Mouse (Mus musculus) layer of hippocampus, postnatal 25 days (tissue): ENCODE data around the gene Gatm. TPM values are rescaled to one million over a fixed set of nuclear protein-coding genes. Genes with fewer than 3 reads are reported as not detected.

Experiments used
- DNase-seq, 2 experiments: peaks; one replicate each; pipeline ENCODE4 v3.0.0; 2022; ENCODE audit warnings: mixed read lengths in 2 of 2, low spot score in 1 of 2; ENCODE audit errors: extremely low spot score in 1 of 2
- total RNA-seq, 2 experiments: library from RNA; stranded (reverse); gene quantifications; 2 replicates each; pipeline ENCODE4 v1.2.3; 2021

The Gatm gene
- total RNA-seq, 2 experiments from 2014 or later = 53.6 to 58.9 TPM

GRCm38 (mm10) chr2:122616237-122616636, 5.1 kb upstream of the Gatm start:
- DNase-seq = no peak

- no peak for DNase-seq
Observed at GRCm38 (mm10) chr2:122611654-122611973, 511 bp upstream of the Gatm start.

- DNase-seq = no peak
Observed at GRCm38 (mm10) chr2:122608820-122609219, 2.3 kb downstream of the Gatm start.

- DNase-seq = no peak
Observed at GRCm38 (mm10) chr2:122605829-122606228, 5.3 kb downstream of the Gatm start.

- no peak for DNase-seq
Observed at GRCm38 (mm10) chr2:122601354-122601753, 9.7 kb downstream of the Gatm start.

GRCm38 (mm10) chr2:122599736-122600135, 11.4 kb downstream of the Gatm start:
- no peak for DNase-seq

GRCm38 (mm10) chr2:122595461-122595860, 15.6 kb downstream of the Gatm start:
- no peak for DNase-seq

- no peak for DNase-seq
Observed at GRCm38 (mm10) chr2:122591213-122591612, 19.9 kb downstream of the Gatm start.

GRCm38 (mm10) chr2:122590351-122590750, 20.8 kb downstream of the Gatm start:
- DNase-seq = no peak

GRCm38 (mm10) chr2:122587861-122588519, 23.1 kb downstream of the Gatm start:
- DNase-seq = no peak

GRCm38 (mm10) chr2:122586258-122586657, 24.8 kb downstream of the Gatm start:
- DNase-seq = no peak

GRCm38 (mm10) chr2:122582324-122582723, 28.8 kb downstream of the Gatm start:
- no peak for DNase-seq

GRCm38 (mm10) chr2:122581361-122582017, 29.6 kb downstream of the Gatm start:
- no peak for DNase-seq

GRCm38 (mm10) chr2:122580426-122580825, 30.7 kb downstream of the Gatm start:
- DNase-seq = no peak

GRCm38 (mm10) chr2:122577316-122577715, 33.8 kb downstream of the Gatm start:
- no peak for DNase-seq

GRCm38 (mm10) chr2:122576295-122576694, 34.8 kb downstream of the Gatm start:
- DNase-seq = no peak

- DNase-seq = no peak
Observed at GRCm38 (mm10) chr2:122575470-122575869, 35.6 kb downstream of the Gatm start.

GRCm38 (mm10) chr2:122572438-122572837, 38.7 kb downstream of the Gatm start:
- DNase-seq = no peak

GRCm38 (mm10) chr2:122571326-122571725, 39.8 kb downstream of the Gatm start:
- DNase-seq = no peak

GRCm38 (mm10) chr2:122570430-122570829, 40.7 kb downstream of the Gatm start:
- no peak for DNase-seq

GRCm38 (mm10) chr2:122569439-122569838, 41.7 kb downstream of the Gatm start:
- peak; percentile 56 to 76 for DNase-seq

GRCm38 (mm10) chr2:122562251-122562650, 48.9 kb downstream of the Gatm start:
- no peak for DNase-seq
